Mouse (Mus musculus): Measurements from ENCODE around the gene Aldh1a7. TPM values are rescaled to one million over a fixed set of nuclear protein-coding genes. Genes with fewer than 3 reads are reported as not detected.

Gene Aldh1a7
- total RNA-seq (2023) = not detected

DNA sequence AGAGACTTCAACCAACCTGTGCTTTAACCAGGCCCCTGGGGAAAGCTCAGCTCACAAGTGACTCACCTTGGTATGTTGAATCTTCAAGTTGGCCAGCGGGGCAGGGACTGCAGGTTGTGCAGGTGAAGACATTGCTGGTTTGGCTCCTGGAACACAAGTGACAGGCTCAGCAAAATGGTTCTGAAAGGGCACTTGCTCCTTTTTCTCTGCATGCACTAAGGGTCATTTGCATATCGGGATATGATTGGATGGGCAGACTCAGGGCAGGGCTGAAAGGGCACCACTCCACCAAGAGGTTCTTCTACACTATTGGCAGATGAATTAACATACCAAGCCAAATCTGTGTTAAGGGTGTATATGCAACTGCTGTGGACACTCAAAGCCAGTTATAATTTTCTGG lies at the start of gene Aldh1a7:
Gene Aldh1a7, minus strand, starts transcription at position 182 of the 400 bp plus-strand sequence.

Other genes starting within 250 kb of the Aldh1a7 start
- gene Aldh1a1, start 234.8 kb downstream of the Aldh1a7 start, total RNA-seq (2023) = not detected
- not detected for gene Tmc1, start 226.6 kb upstream of the Aldh1a7 start, total RNA-seq (2023)